Mouse (Mus musculus): ENCODE results near the gene Slfn4. TPM values are rescaled to one million over a fixed set of nuclear protein-coding genes. Genes with fewer than 3 reads are reported as not detected.

Gene Slfn4
- polyA plus RNA-seq, 1 experiment from 2014 or later = 0.20 TPM

GRCm38 (mm10) chr11:83238389-83238788, 63.4 kb downstream of the Slfn4 start:
- no peak for ATAC-seq (replicated peaks; ENCODE audit: extremely low read depth, insufficient read depth, low FRiP score)
- H3K36me3 ChIP-seq (ENCODE audit: control insufficient read depth, insufficient read depth) = no peaks in the 10 kb centered on the region
- no peak overlapping the region for H3K27ac ChIP-seq (ENCODE audit: low read length)
- H3K27me3 ChIP-seq (ENCODE audit: control insufficient read depth, insufficient read depth, low read length) = no peaks in the 10 kb centered on the region
- H3K4me1 ChIP-seq (ENCODE audit: control insufficient read depth, insufficient read depth, low read length) = no peaks in the 10 kb centered on the region
- no peak overlapping the region for H3K4me2 ChIP-seq (ENCODE audit: low read depth, low read length)
- WGBS = 74% methylated on average over 2 of the region's 2 CpGs
- H3K4me3 ChIP-seq (ENCODE audit: low read length) = no peak overlapping the region
- H3K9ac ChIP-seq (ENCODE audit: low read length) = no peak overlapping the region
- no peaks in the 10 kb centered on the region for H3K9me3 ChIP-seq (replicated peaks; ENCODE audit: control insufficient read depth, low read length)

GRCm38 (mm10) chr11:83239811-83240210, 64.8 kb downstream of the Slfn4 start:
- 23% methylated on average over 2 of the region's 2 CpGs for WGBS
- Histone ChIP-seq H3K36me3 (ENCODE audit: control insufficient read depth, insufficient read depth) (no peaks in the 10 kb centered on the region), H3K27me3 (ENCODE audit: control insufficient read depth, insufficient read depth, low read length) (no peaks in the 10 kb centered on the region), H3K9ac (ENCODE audit: low read length) (no peak overlapping the region), H3K4me1 (ENCODE audit: control insufficient read depth, insufficient read depth, low read length) (no peaks in the 10 kb centered on the region), H3K27ac (ENCODE audit: low read length) (no peak overlapping the region), H3K4me3 (ENCODE audit: low read length) (no peak overlapping the region), H3K9me3 (replicated peaks; ENCODE audit: control insufficient read depth, low read length) (no peaks in the 10 kb centered on the region), H3K4me2 (ENCODE audit: low read depth, low read length) (no peak overlapping the region)
- no peak for ATAC-seq (replicated peaks; ENCODE audit: extremely low read depth, insufficient read depth, low FRiP score)

Other genes with a start within 250 kb of the Slfn4 start
- 6.1 and 7.7 TPM in 2 replicates for gene Slfn5, start 223.8 kb upstream of the Slfn4 start, polyA plus RNA-seq (2015; fragmentation: Nextera tagmentation; extraction: Ambion mirVana)
- 11.9 and 13.1 TPM in 2 replicates for gene Slfn9, start 183.4 kb upstream of the Slfn4 start, polyA plus RNA-seq (2015; fragmentation: Nextera tagmentation; extraction: Ambion mirVana)
- gene Slfn8, start 154.4 kb upstream of the Slfn4 start, polyA plus RNA-seq (2015; fragmentation: Nextera tagmentation; extraction: Ambion mirVana) = 0.69 and 1.6 TPM in 2 replicates
- 4.3 and 7.9 TPM in 2 replicates for gene Slfn2, start 110.1 kb upstream of the Slfn4 start, polyA plus RNA-seq (2015; fragmentation: Nextera tagmentation; extraction: Ambion mirVana)
- gene Slfn1, start 58.3 kb upstream of the Slfn4 start, polyA plus RNA-seq (2015; fragmentation: Nextera tagmentation; extraction: Ambion mirVana) = 0.27 and 0.32 TPM in 2 replicates
- 1.0 and 2.2 TPM in 2 replicates for gene Slfn3, start 16.1 kb downstream of the Slfn4 start, polyA plus RNA-seq (2015; fragmentation: Nextera tagmentation; extraction: Ambion mirVana)
- 0.17 and 0.19 TPM in 2 replicates for gene Slfn14, start 111.5 kb downstream of the Slfn4 start, polyA plus RNA-seq (2015; fragmentation: Nextera tagmentation; extraction: Ambion mirVana)
- gene Ap2b1, start 123.8 kb downstream of the Slfn4 start, polyA plus RNA-seq (2015; fragmentation: Nextera tagmentation; extraction: Ambion mirVana) = 36.0 and 38.3 TPM in 2 replicates
- 8.1 and 10.5 TPM in 2 replicates for gene Pex12, start 127.4 kb downstream of the Slfn4 start, polyA plus RNA-seq (2015; fragmentation: Nextera tagmentation; extraction: Ambion mirVana)
- 5.7 and 9.1 TPM in 2 replicates for gene Rasl10b, start 234.0 kb downstream of the Slfn4 start, polyA plus RNA-seq (2015; fragmentation: Nextera tagmentation; extraction: Ambion mirVana)